Mouse (Mus musculus): ENCODE data around the gene Ufsp2.

Ufsp2 gene

GRCm38 (mm10) chr8:45975126-45975836 is at the start of gene Ufsp2, which contains the start of gene 1700029J07Rik:
TSS of gene Ufsp2 (plus strand) at chr8:45975528.
TSS of gene 1700029J07Rik (minus strand) at chr8:45975252.
- WGBS = under 1% methylated on average over 57 of the region's 57 CpGs

- WGBS = 2% methylated on average over 23 of the region's 23 CpGs
Measured at GRCm38 (mm10) chr8:45934582-45935014, 40.7 kb upstream of the Ufsp2 start, which contains the start of gene Ccdc110. TSS of gene Ccdc110 (plus strand) at chr8:45934619.

GRCm38 (mm10) chr8:45936986-45937385 is 38.3 kb upstream of the Ufsp2 start:
- 74% methylated on average over 9 of the region's 9 CpGs for WGBS

- 95% methylated on average over 4 of the region's 4 CpGs for WGBS
Measured at GRCm38 (mm10) chr8:45946283-45946682, 29.0 kb upstream of the Ufsp2 start.

GRCm38 (mm10) chr8:45950622-45951021 is 24.7 kb upstream of the Ufsp2 start:
- 56% methylated on average over 2 of the region's 2 CpGs for WGBS

GRCm38 (mm10) chr8:45970894-45971293 is 4.4 kb upstream of the Ufsp2 start:
- 95% methylated on average over 12 of the region's 12 CpGs for WGBS

GRCm38 (mm10) chr8:45973988-45974505 is 1.3 kb upstream of the Ufsp2 start:
- WGBS = 55% methylated on average over 8 of the region's 8 CpGs

- WGBS = 47% methylated on average over 11 of the region's 11 CpGs
Measured at GRCm38 (mm10) chr8:45975837-45976468, 625 bp downstream of the Ufsp2 start.

- WGBS = 75% methylated on average over 3 of the region's 3 CpGs
Measured at GRCm38 (mm10) chr8:45986665-45987064, 11.3 kb downstream of the Ufsp2 start.

GRCm38 (mm10) chr8:45988189-45988588 is 12.9 kb downstream of the Ufsp2 start:
- WGBS = 71% methylated on average over 2 of the region's 2 CpGs

GRCm38 (mm10) chr8:45990631-45991310 is 15.4 kb downstream of the Ufsp2 start:
- 91% methylated on average over 4 of the region's 4 CpGs for WGBS

- WGBS = 90% methylated on average over 2 of the region's 2 CpGs
Measured at GRCm38 (mm10) chr8:45994111-45994510, 18.8 kb downstream of the Ufsp2 start.

GRCm38 (mm10) chr8:45995576-45995975 is 20.2 kb downstream of the Ufsp2 start:
- WGBS = 70% methylated on average over 3 of the region's 3 CpGs

GRCm38 (mm10) chr8:45998228-45998627 is 22.9 kb downstream of the Ufsp2 start:
- WGBS = 84% methylated on average over 2 of the region's 2 CpGs

- WGBS = 4% methylated on average over 22 of the region's 22 CpGs
Measured at GRCm38 (mm10) chr8:45999138-45999783, 23.9 kb downstream of the Ufsp2 start, which contains the start of gene Lrp2bp. TSS of gene Lrp2bp (plus strand) at chr8:45999303.

- 2% methylated on average over 55 of the region's 55 CpGs for WGBS
Measured at GRCm38 (mm10) chr8:45999784-46000705, 24.7 kb downstream of the Ufsp2 start.

GRCm38 (mm10) chr8:46005596-46005995 is 30.3 kb downstream of the Ufsp2 start, which contains the start of gene Ankrd37:
TSS of gene Ankrd37 (minus strand) at chr8:46005707.
- WGBS = 72% methylated on average over 4 of the region's 4 CpGs

- 88% methylated on average over 3 of the region's 3 CpGs for WGBS
Measured at GRCm38 (mm10) chr8:46007050-46007672, 31.8 kb downstream of the Ufsp2 start.

GRCm38 (mm10) chr8:46010306-46010705 is 35.0 kb downstream of the Ufsp2 start:
- 50% methylated on average over 2 of the region's 2 CpGs for WGBS
